Mouse (Mus musculus) kidney, adult 9 months (tissue): ENCODE data around the gene St6galnac6.

Experiments used
- DNase-seq: peaks from one replicate; pipeline ENCODE4 v3.0.0; 2022

The St6galnac6 gene

DNA sequence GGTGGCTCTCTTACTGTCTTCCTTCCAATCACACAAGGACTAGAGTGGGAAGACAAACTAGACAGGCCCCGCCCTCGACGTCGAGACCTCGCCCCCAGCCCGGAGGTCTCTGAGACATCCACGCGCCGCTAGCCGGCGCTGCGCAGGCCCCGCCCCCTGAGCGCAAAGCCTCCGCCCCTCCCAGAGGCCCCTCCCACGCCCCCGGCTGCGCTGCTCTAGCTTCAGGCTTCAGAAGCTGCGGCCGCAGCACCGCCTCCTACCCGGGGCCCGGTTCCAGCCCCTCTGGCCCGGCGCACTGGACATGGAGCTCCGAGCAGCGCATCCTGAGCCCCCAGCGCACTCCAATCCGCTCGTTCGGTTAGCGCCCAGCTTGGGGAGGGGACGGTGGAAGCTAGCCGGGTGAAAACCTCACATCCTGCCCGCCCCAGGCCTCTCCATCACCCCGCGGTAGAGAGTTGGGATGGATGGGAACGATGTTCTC is 12.6 kb upstream of the St6galnac6 start, which contains the start of gene St6galnac4:
St6galnac4 (plus strand) TSS at position 225 of the 481 bp plus-strand sequence.
- DNase-seq, result peak; percentile 83

DNA sequence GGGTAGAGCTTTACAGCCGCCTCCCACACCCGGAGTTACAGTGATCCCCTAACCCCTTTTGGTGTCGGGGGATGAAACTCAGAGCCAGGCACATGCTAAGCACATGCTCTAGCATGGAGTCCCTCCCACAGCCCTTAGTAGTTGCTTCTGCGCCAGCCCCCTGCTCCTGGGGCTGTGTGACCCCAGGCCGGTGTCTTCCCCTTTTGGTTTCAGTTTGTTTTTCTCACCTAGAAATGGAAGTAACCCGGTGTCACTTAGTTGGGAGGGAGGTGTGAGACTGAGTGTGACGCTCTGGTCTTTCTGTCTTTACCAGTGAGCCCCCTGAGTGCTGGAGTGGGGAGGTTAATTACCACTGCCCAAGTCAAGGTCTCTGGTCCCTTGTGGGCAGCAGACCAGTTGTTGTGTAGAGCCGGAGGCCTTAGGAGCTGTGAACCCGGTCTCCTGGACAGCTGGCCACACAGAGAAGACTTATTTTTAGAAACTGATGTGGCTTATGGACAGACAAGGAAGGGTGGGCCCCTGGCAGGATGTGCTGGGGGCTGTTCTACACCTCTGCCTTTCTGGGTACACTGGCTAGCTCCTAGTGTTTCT is 11.7 kb upstream of the St6galnac6 start:
- no peak for DNase-seq

DNA sequence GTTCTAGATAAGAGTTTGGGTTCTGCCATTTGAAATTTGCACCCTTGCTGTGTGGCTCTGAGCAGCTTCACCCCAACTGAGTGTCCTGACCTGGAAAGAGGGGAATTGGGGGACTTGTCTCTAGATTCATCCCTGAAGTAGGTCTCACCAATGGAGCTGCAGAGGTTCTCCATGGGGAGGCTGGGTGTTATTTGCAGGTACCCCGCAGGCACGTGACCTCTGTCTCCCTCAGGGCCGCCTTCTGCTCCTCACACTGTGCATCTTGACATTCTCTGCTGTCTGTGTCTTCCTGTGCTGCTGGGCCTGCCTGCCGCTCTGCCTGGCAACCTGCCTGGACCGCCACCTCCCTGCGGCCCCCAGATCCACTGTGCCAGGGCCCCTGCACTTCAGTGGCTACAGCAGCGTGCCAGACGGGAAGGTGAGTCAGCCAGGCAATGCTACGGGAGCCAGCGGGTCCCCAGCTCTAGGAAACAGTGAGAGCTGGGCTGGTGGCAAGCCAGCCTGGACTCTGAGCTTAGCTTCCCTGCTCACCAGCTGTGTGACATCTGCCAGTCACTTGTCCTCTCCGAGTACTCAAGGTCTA is 10.2 kb upstream of the St6galnac6 start:
- DNase-seq, result no peak

DNA sequence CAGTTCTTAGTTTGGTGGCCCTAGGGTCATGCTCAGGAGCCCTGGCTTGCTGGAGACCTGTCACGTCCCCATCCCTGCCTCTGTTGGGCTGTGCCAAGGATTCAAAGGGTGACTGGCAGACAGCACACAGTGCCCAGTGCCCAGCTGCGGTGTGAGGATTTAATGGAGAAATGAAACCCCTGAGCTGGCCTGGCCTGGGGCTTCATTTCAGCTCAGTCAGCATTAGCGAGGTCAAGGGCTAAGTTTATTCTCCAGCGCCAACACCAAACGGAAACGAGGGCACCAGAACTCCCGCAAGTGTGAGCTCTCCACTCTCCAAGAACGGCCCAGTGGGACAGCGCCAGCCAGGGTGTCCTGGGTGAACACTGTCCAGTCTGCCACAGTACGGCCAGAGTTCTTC is 9.3 kb upstream of the St6galnac6 start:
- DNase-seq, result no peak

DNA sequence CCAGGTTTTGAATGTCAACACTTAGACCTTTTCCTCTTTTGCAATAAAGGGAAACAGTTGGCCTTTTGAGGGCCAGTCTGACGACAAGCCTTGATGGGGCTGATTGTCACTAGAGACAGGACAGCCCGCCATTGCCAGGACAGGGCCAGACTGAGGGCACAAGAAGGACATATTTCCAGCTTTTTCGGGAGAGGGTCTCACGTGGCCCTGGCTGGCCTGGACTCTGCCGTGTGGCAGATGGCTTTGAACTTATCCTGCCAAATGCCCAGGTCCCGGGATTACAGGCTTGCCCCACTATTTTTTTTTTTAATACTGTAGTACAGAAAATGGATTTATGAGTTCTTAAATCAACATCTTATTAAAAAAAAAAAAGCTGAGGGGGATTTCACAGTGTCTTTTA is 8.3 kb upstream of the St6galnac6 start:
- DNase-seq, result no peak

DNA sequence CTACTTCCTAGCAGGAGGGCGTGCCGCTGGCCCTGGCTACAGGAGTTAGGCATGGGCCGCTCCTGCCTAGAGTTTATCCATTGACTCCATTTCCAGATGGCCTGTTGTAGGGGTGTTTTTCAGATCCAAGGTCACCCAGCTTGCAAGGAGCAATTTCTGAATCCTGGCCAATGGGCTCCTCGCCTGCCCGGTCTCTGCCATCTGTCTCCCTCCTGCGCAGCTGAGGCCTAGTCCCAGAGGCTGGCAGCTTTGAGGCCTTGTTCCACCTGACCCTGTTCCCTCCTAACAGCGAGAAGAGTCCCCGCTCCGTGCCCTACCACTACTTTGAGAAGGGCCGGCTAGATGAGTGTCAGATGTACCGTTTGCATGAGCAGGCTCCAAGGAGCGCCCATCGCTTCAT is 2.8 kb upstream of the St6galnac6 start:
- DNase-seq, result no peak

DNA sequence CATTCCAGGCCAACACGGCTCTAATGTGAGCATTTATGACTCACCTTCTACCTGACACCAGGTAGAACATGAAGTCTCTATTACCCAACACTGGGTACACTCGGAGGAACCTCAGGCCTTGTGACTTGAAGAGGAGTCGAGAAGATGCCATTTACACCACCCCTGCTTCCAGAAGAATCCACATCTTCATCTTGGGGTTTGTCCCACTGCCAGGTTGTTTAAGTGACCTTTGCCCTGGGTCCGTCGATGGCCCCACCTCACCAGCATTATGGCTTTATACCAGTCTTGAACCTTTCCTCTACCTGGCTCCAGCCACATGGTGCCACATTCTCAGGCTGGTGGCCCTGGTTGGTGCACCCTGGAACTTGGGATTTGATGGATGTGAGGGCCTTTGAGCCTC is 2.3 kb upstream of the St6galnac6 start:
- no peak for DNase-seq

DNA sequence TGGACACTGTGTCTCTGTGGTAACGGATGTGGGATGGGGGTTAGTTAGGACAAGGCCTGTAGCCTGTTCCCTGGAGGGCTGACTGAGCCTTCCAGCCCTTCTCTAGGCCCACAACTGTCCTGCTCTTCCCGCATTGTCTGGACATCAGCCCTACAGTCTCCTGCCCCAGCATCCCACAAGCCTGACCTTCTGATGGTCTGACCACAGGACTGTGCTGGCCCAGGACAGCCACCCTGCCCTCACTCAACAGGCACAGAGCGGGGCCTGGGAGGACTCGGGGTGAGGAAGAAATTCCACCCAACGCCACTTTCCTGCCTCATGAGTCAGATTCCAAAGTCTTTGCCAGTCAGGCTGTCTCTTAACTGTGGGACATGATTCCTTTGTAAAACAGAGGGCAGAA is 1.8 kb upstream of the St6galnac6 start:
- DNase-seq, result no peak

DNA sequence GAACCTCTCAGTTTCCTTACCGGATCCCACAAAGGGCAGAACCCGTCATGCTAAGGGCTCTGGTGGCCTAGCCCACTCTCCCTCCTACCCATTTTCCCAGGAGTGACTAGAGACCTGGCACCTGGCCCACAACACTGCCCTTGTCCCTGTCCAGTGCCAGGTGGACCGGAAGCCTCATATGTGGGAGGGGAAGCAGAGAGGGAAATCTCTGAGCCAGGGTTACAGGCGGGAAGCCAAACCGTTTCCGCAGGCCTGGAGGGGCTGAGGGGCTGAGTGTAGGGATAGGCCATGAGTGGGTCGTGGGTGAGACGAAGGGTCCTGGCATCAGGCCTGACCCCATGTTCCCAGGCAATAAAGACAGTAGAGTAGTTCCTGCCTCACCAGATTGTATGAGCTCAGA is 1.0 kb upstream of the St6galnac6 start:
- DNase-seq, result no peak

DNA sequence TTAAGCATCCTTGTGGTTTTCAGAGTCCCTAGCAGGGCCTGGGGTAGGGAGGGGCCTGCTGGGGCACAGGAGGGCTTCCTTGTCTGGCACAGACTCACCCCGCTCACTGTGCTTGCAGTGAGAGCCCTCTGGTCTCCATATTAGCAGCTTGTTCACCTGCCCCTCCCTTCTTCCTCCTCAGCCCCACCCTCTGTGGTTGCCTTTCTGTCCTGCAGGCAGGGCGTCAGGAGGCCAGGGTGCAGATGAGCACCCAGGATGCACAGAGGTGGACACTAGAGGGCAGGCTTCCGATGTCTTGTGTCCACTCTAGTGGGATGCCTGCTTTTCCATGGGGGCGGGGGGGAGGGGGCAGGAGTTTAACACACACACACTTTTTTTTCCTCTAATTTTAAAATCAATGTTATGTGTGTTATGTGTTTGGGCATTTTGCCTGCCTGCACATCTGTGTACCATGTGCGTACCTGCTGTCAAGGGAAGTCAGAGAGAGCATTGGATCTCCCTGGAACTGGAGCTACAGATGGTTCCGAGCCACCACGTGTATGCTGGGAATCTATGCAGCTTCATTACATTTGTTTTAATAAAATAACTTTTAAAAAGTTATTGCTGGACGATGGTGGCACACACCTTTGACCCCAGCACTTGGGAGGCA is 2.0 kb downstream of the St6galnac6 start:
- no peak for DNase-seq

DNA sequence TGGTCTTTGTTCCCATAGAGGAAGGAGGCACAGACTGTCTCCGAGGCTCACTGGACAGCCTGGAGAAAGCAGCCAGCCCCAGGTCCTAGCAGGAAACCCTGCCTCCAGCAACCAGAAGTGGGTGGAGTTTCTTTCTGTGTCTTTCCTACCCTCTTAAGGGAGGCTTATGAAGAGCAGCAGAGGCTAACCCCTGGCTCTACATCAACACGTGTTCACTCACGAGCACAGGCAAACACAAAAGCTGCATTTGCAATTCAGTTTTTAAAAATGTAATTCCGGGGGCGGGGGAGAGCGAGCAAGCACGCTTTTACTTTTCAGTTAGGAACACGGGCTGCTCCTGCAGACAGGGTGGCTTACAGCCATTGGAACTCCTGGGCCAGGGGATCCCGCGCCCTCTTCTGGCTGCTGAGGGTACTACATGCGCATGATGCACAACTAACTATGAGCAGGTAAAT is 3.1 kb downstream of the St6galnac6 start:
- DNase-seq, result peak; percentile 93

DNA sequence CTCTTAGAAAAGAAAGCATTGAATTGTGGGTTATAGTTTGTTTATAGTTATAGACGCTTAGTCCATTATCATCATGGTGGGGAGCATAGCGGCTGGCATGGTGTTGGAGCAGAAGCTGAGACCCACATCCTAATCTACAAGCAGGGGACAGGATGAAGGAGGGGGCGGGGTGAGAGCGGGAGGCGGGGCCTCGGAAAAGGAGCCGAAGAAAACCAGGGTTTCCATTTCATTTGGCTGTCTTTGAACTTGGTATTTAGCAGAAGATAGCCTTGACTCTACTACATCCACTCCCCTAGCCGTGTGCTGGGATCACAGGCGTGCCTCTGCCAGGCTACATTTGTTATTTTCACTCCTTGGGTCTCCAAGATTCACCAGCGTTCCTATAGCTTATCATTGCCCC is 5.1 kb downstream of the St6galnac6 start:
- no peak for DNase-seq

DNA sequence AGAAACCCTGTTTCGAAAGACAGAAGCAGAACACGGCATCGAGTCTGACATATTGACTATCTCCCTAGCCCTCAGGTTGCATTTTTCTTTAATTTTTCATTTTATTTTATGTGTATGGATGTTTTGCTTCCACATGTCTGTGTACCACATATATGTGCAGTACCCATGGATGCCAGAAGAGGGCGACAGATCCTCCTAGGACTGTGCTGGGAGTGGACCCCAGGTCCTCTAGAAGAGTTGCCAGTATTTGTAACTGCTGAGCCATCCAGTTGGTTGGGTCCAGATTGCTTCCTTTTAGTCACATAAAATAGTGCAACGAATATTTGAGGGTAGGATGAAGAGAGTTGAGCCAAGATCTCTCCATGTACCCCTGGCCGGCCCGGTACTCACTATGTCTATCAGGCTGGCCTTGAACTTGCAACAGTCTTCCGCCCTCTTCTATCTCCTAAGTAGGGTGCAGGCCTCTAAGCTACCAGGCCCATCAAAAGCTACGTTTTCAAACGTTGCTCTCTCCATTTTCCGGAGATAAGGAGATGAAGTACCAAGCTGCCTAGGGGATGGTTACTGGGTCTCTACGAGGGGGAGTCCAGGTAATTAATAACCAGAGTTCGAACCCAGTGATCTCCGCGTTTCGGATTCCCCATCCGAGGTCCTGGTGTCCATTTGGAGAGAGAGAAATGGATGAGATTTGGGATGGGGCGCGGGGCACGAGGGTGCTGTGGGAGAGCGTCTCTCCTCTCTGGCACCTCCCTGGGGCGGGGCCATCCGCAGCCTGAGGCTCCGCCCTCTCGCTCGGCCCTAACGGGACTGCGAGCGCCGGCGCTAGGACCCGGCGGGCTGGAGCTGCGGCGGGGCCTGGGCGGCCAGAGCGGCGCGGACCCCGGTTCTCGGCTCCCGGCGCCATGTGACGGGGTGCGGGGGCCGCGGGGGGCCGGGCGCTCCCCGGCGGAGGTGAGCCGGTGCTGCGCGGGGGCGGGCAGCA is 6.9 kb downstream of the St6galnac6 start:
- peak; percentile 70 for DNase-seq

DNA sequence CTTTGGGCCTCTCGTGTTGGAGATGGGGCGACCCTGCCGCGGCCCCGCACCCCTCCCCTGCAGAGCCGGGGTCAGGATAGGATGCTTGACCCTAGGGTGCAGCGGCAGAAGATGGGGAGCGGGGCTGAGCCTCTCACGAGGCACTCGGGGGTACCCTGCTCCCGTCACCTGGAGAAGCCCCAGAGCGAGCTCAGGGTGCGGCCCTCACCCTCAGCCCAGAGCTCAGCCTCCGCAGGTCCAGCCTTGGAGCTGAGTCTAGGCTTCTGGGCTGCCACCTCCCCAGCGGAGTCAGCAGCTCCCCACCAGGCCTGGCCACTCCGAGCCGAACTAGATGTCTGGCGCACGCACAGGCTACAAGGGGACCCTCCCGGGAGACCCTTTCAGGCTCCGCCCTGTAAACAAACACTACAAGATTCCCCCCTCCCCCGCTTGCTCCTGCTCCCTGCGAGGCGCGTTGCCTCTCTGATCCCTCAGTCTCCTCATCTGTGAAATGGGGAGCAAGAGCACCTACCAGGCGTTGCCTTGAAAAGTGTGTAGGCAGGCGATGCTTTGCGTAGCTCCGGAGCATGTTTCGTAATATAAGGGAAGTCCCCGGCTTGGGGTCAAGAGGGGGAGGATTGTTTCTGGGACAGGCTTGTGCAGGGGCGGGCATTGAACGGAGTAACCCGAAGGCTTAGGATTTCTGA is 7.9 kb downstream of the St6galnac6 start:
- no peak for DNase-seq

DNA sequence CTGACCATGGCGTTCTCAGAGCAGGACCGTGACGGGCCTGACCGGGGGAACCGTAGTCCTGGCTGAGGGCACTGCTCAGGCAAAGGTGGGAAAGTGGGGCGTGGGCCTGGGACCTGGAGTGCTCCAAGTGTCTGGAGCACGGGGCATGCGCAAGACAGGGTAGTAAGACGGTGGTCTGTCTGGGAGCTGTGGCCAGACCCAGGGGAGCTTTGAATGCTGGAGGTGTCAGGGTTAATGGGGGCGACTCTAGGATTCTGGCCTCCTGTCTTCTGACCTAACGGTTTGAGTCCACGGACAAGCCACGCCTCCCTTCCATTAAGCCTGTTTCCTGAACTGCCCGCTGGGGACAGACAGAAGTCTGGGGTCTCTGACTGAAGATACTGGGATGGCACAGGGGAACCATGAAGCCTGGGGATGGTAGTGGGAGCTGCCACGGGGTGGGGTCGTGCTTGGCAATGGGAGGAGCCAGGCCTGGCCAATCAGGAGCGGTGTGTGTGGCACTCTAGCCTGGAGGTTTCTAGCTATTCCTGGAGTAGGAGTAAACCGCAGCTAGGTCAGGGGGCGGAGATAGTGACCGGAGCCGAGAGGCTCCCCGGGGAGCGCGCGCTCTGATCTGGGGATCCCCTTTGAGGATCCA is 8.8 kb downstream of the St6galnac6 start:
- peak; percentile 58 for DNase-seq

DNA sequence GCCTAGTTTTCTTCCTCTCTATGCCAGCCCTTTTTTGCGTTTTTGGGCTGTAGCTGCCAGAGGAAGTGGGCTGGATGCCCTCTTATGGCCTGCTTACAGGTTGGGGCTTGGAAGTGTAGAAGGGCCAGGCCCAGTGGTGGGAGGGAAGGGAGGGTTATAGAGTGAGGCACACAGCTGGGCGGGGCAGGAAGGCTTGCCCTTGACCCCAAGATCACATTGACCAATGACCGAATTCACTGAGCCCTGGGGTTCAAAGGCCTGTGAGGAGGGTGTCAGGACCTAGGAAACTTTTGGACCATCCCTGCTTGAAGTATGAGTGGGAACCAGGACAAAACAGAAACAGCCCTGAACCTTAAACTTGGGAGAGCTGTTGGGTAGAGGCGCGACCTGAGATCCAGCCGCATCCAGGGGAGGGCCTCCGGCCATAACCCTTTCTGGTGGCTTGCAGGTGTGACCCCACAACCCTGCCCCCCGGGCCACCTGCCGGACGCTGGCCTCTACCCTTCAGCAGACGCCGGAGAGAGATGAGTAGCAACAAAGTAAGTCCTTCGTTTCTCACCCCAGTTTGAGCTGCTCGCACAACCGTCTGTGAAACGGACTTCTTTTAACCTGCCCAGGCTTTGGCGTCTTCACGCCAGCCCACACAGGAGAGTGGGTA is 9.4 kb downstream of the St6galnac6 start:
- no peak for DNase-seq

DNA sequence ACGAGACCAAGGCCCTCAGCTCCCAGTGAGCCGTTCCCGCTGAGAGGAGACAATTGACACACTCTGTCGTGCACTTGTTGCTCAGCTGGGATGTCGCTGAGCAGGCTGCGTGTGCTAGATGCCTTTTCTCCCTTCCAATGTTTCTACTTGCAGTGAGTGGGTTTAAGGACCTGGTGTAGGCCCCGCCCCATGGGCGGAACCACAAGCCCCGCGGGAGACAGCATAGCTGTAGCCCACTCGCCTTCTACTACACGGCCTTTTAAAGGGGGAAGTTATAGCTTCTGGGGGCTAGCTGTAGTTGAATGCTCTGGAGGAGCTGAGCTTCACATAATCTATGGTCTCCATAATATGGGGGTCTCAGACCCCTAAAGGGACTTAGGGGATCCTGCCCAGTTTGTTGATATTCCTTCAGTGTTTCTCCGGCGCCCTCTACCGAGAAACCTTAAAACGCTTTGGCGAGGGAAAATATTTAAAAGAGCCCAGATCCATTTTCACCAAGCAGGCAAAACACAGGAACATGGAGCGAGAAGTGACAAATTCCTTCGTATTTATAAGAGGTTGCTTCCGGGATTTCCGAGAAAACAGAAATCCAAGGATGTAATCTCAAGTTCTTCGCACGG is 11.2 kb downstream of the St6galnac6 start:
- peak; percentile 56 for DNase-seq

DNA sequence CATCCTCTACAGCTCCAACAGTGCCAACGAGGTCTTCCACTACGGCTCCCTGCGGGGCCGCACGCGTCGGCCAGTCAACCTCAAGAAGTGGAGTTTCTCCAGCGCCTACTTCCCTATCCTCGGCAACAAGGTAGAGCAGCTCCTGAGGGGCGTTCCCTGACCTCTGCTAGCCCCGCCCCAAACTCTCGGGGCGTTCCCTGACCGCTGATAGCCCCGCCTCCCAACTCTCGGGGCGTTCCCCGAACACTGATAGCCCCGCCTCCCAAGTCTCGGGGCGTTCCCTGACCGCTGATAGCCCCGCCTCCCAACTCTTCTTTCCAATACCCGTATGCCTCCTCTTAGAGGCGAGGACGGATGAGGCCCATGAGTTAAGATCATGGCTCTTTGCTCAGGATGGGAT is 12.8 kb downstream of the St6galnac6 start:
- DNase-seq, result no peak

DNA sequence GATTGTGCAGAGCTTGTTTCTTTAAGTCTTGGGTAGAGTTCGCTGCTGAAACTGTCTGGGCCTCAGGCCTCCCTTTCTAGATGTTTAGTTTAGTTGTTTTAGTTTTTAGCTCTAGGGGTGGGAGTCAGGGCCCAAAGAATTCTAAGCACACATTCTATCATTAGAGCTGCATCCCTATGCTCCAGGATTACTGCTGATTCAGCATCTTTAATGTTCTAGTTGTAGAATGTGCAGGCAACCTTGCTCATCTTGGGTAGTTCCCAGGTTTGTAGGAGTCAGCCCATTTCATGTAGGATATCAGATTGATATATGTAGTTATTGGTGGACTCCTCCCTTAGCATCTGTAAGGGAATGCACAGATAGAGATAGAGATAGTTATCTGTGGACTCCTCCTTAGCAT is 17.6 kb downstream of the St6galnac6 start:
- DNase-seq, result no peak

DNA sequence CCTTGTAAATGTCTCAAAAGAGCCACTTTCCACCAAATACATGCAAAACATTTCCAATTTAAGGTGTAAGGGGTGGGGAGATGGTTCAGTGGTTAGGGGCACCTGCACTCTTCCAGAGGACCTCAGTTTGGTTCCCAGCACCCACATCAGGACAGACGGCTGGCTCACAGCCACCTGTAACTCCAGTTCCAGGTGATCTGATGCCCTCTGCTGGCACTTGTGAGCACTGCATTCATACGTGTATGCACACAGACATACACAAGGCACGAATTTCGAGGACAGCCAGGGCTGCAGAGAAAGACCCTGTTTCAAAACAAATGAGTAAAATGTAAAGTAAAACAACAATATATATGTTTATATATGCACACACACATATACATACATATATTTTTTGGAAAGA is 18.1 kb downstream of the St6galnac6 start:
- DNase-seq, result no peak

DNA sequence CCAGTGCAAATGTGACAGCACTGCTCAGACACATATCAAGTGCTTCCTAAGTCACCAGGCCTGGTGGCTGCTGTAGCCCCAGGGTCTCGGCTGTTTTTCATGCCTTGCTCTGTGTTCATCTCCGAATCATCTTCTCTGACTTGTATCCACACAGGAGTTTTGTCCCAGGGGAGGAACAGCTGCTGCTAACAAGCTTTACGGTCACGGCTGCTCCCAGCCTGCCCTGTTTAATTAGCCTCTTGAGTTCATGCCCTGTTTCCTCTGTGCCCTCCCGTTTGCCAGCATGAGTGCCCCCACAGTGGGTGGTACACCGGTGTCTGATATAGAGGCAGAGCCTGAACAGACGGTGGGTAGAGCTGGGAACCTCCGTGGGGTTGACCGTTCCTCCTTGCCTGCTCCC is 18.5 kb downstream of the St6galnac6 start:
- DNase-seq, result no peak
